Mouse (Mus musculus) ES-E14 (cell line): ENCODE results near the gene Tmbim7. TPM values are rescaled to one million over a fixed set of nuclear protein-coding genes. Genes with fewer than 3 reads are reported as not detected.
"Not testable (repeated sequence)": the region's sequence is repeated elsewhere in the genome, so short reads cannot be mapped to it uniquely, and the experiment has no call there.

Experiments used
- DNase-seq: peaks from one replicate; pipeline ENCODE4 v3.0.0-alpha.2; 2013; ENCODE audit warnings: low read depth, low spot score
- H3K27ac ChIP-seq: 2 replicates; pipeline ENCODE4 v1.5.1; 2012; ENCODE audit warnings: low read depth, mild to moderate bottlenecking, low read length, moderate library complexity, mixed read lengths; ENCODE audit not compliant: poor library complexity, insufficient read depth, severe bottlenecking
- H3K36me3 ChIP-seq: 2 replicates; pipeline ENCODE4 v1.6.1; 2012; ENCODE audit warnings: mild to moderate bottlenecking, low read length, moderate library complexity, mixed read lengths; ENCODE audit not compliant: control insufficient read depth, poor library complexity, insufficient read depth, severe bottlenecking
- H3K4me1 ChIP-seq, 2 experiments: fragments of 150-350 bp in 1 of 2; sonication (generic) in 1 of 2; 2 replicates each; pipeline ENCODE4 v1.6.1; 2012; ENCODE audit warnings: low read length in 2 of 2, mild to moderate bottlenecking in 1 of 2, mixed read lengths in 1 of 2; ENCODE audit not compliant: control insufficient read depth in 2 of 2, insufficient read depth in 2 of 2, poor library complexity in 1 of 2
- H3K4me3 ChIP-seq, 2 experiments: fragments of 150-350 bp in 1 of 2; sonication (generic) in 1 of 2; 2 replicates each; pipeline ENCODE4 v1.5.1; 2012; ENCODE audit warnings: low read length in 2 of 2, low read depth in 1 of 2, mild to moderate bottlenecking in 1 of 2, mixed read lengths in 1 of 2; ENCODE audit not compliant: insufficient read depth in 1 of 2, poor library complexity in 1 of 2, severe bottlenecking in 1 of 2
- H3K9ac ChIP-seq: 2 replicates; pipeline ENCODE4 v1.6.1; 2012; ENCODE audit warnings: low read depth, mild to moderate bottlenecking, low read length, mixed read lengths; ENCODE audit not compliant: poor library complexity, insufficient read depth, severe bottlenecking
- H3K9me3 ChIP-seq: fragments of 150-350 bp; sonication (generic); 2 replicates; pipeline ENCODE4 v1.6.1; 2012; ENCODE audit warnings: low read depth, mild to moderate bottlenecking, low read length; ENCODE audit not compliant: control insufficient read depth, insufficient read depth
- CHD2 ChIP-seq: IDR thresholded peaks from 2 replicates; pipeline ENCODE4 v1.6.1; 2014; ENCODE audit warnings: mild to moderate bottlenecking, low read depth, low read length, inconsistent platforms
- HCFC1 ChIP-seq: IDR thresholded peaks from 2 replicates; pipeline ENCODE4 v1.6.1; 2012; ENCODE audit warnings: low read length, inconsistent platforms, borderline replicate concordance; ENCODE audit not compliant: insufficient read depth
- MAFK ChIP-seq: IDR thresholded peaks from 2 replicates; pipeline ENCODE4 v1.6.1; 2014; ENCODE audit warnings: mild to moderate bottlenecking, low read depth, low read length, inconsistent platforms; ENCODE audit not compliant: insufficient read depth
- ZC3H11A ChIP-seq: IDR thresholded peaks from 2 replicates; pipeline ENCODE4 v1.6.1; 2012; ENCODE audit warnings: low read depth, mild to moderate bottlenecking, inconsistent platforms, low read length, borderline replicate concordance
- ZNF384 ChIP-seq: IDR thresholded peaks from 2 replicates; pipeline ENCODE4 v1.6.1; 2012; ENCODE audit warnings: low read depth, low read length, inconsistent platforms
- in situ Hi-C, 2 experiments: fragments of 600-800 bp; cut with MboI; formaldehyde crosslinking; loops; one replicate each; pipeline ENCODE4 v1.15.1; 2025; ENCODE audit warnings: low sequenced_read_pairs in 2 of 2, inconsistent platforms in 1 of 2; ENCODE audit not compliant: unreplicated experiment in 2 of 2
- total RNA-seq: library from RNA; depleted of rRNA; stranded (reverse); fragments of 300-350 nt; gene quantifications from 2 replicates; pipeline ENCODE4 v1.2.3, GENCODE M21; 2012; rRNA removed

Tmbim7 gene
- total RNA-seq, result not detected in 2 replicates

DNA sequence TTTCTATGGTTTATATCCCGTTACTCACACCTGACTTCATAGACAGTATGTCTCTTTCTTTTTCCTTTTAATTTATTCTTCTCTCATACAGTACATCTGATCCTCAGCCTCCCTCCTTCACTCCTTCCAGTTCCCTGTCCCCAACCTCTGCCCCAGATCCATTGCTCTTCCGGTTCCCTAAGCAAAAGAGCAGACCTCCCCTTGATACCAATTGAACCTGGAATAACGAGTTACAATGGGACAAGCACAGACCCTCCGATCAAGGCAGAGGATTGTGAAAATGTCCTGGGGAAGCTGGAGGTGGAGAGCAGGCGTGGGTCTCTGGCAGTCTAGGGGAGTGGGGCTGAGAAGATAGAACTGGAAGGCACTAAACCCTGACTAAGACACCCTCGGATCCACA is at the start of gene Tmbim7:
Gene Tmbim7, plus strand, starts transcription at position 301 of the 400 bp plus-strand sequence.
- in situ Hi-C loops, result no loop called here
- H3K9me3 ChIP-seq, result no peaks in the 10 kb centered on the region
- DNase-seq, result no peak
- H3K4me3 ChIP-seq, result no peak within 1 kb of the TSS
- no peaks in the 10 kb centered on the region for H3K36me3 ChIP-seq
- H3K4me1 ChIP-seq, result no peaks in the 10 kb centered on the region
- no peak within 1 kb of the TSS for H3K9ac ChIP-seq
- H3K27ac ChIP-seq, result no peak within 1 kb of the TSS
- TF ChIP-seq CHD2 (no peak), ZC3H11A (no peak), ZNF384 (no peak), HCFC1 (no peak), MAFK (no peak)

DNA sequence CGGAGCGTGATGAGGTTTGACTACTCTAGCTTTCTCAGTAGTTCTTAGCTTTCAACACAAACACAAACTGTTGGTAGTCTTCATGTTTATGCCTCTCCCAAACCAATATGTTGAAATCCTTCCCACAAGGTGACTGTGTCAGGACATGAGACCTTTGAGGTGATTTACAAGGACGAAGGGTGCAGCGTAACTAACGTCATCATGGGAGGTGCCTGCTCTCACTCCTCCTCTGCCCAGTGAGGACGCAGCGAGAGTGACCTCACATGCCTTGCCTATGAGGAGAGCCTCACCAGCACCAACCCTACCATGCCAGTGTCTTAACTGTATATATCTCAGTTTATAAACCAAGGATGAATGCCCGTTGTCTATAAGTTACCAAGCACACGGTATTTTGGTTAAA is 43.9 kb upstream of the Tmbim7 start:
- H3K4me1 ChIP-seq, result no peaks in the 10 kb centered on the region
- no peak overlapping the region for H3K4me3 ChIP-seq
- H3K9me3 ChIP-seq, result no peaks in the 10 kb centered on the region
- in situ Hi-C loops, result no loop called here
- no peak overlapping the region for H3K27ac ChIP-seq
- no peak for DNase-seq
- no peak overlapping the region for H3K9ac ChIP-seq
- TF ChIP-seq CHD2 (no peak), MAFK (no peak), ZNF384 (no peak), HCFC1 (no peak), ZC3H11A (no peak)
- H3K36me3 ChIP-seq, result peaks cover 10% of the 10 kb centered on the region

DNA sequence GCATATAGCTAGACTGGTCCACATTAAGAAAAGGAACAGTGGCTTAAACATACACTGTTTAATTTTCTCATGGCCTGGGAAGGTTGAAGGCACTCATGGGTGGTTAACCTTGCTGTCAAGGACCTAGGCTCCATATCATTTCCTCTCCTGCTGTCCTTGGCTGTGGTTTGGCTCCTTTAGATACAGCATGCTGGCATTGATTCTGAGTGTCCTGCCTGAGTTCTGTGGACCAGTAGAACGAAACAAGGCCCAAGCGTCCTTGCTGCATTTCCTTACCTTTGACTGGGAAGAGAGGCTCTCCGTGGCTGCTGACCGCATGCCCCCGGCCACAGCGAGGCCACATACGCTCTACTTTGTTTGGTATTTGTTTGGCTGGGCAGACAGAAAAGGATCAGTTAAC is 41.7 kb upstream of the Tmbim7 start:
- peaks cover 12% of the 10 kb centered on the region for H3K36me3 ChIP-seq
- in situ Hi-C loops, result no loop called here

DNA sequence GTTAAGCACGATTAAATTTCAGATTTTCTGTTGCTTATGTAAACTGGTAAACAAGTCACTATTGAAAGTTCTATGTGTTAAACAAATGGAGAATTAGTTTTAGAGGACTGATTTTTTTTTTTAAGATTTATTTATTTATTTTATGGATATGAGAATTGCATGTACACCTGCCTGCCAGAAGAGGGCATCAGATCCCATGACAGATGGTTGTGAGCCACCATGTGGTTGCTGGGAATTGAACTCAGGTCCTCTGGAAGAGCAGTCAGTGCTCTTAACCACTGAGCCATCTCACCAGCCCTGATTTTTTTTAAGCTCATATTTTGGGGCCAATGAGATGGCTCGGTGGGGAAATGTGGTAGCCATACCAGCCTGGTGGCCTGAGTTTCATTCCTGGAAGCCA is 39.1 kb upstream of the Tmbim7 start:
- H3K27ac ChIP-seq, in situ Hi-C loops, H3K36me3 ChIP-seq, H3K9me3 ChIP-seq, H3K4me3 ChIP-seq, DNase-seq, H3K9ac ChIP-seq, H3K4me1 ChIP-seq: not testable (repeated sequence)

More for the DNA sequence above, 41.7 kb upstream of the Tmbim7 start:
- Histone ChIP-seq H3K9me3 (no peaks in the 10 kb centered on the region), H3K4me3 (no peak overlapping the region), H3K9ac (no peak overlapping the region), H3K4me1 (no peaks in the 10 kb centered on the region), H3K27ac (no peak overlapping the region)
- TF ChIP-seq HCFC1 (no peak), ZC3H11A (no peak)
- DNase-seq, result no peak

DNA sequence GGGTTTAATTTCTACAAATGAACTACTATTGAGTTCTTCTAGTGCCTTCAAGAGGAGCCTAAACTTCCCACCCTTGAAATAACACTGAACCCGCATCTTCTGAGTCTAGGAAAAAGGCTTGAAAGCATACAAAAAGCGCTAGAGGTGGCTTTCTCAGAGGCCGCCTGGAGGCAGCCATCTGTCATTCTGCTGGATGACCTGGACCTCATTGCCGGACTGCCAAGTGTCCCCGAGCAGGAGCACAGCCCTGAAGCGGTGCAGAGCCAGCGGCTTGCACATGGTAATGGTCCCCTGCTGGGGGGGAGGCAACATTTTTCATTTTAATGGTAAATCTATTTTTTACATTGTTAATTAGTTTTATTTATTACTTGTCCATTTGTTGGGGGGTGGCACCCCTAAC is 30.5 kb upstream of the Tmbim7 start:
- Histone ChIP-seq H3K4me3 (no peak overlapping the region), H3K9me3 (no peaks in the 10 kb centered on the region), H3K27ac (no peak overlapping the region), H3K9ac (no peak overlapping the region), H3K4me1 (0 out of 4 replicates have a peak, but pooled peaks cover 0 to 2% of the 10 kb centered on the region in 2 experiments), H3K36me3 (peaks cover 8% of the 10 kb centered on the region)
- TF ChIP-seq HCFC1 (no peak), ZNF384 (no peak), CHD2 (no peak), MAFK (no peak), ZC3H11A (no peak)
- in situ Hi-C loops, result no loop called here
- DNase-seq, result no peak
